Mouse (Mus musculus): ENCODE results near the gene Maml3.

The Maml3 gene

DNA sequence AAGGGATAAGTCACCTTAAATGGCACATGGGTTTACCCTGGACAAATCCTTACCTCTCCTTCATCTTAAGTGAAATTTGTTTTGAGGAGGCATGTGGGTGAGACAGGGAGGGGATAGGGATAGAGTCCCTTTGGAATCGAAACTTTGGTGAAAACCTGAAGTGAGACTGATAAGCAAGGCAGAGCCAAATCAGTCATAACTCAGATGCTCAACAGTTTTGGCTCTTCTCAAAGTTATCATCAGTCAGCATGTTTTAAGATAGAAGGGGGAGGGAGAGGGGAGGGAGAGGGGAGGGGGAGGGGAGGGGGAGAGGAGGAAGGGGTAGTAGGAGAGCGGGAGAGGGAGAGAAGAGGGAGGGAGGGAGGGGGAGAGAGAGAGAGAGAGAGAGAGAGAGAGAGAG lies 223.5 kb downstream of the Maml3 start:
- DNase-seq (ENCODE audit: extremely low read depth, insufficient read length, low spot score), result no peak

DNA sequence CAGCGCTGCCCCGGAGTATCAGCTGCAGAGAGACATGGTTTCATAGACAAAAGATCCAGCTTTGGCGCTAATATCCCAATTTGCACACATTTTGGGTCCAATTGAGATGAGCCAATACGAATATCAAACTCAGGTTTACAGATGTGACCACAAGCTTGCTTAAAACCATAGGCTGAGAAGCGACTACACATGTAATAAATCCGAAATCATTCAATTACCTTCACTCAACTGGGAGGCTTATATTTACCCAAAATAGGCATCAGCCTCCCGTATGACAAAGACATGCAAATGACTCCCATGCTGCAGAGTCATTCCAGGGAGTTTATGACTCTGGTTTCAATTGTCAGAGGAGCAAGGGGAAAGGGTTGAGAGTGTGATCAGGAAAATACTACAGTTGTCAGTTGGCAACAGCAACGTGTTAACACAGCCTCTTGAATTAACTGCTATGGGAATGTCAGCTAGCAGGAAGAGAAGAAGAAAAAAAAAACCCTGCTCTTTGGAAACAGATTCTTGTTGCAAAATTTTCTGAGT lies 224.3 kb downstream of the Maml3 start:
- DNase-seq (ENCODE audit: extremely low read depth, insufficient read length, low spot score), result no peak

DNA sequence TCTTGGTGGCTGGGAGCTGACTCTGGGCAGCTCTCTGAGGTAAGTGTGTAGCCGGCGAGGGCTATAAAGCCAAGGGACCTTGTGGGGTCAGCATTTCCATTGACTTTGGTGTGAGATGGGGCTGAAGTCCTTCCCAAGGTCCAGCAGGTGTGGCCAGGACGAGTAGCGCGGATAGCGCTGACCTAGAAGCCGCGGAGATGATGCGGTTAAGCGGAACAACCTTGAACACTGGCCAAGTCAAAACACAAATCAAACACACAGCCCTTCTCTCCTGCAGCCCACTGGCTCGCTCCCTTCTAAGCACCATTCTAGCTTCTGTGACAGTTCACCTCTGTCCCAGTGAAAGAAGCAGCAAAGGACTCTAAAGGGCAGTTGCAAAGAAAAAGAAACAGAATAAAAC lies 225.7 kb downstream of the Maml3 start:
- no peak for DNase-seq (ENCODE audit: extremely low read depth, insufficient read length, low spot score)

DNA sequence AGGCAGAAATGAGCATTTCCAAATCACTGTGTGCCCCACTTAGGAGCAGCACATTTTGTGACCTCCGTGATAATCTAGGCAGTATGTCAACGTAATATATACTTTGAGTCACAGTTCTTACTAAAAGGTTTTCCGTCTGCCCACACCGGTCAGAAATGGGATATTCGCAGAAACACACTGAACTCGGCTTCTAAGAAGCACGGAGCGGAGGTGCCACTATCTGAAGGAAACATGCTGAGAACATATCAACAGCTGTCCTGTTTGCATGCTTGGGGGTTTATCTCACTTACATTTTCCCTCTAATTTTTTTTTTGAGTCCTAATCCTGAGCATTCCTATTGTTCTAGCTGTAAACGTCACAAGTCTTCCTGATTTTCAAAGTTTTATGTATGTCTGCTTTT lies 226.3 kb downstream of the Maml3 start:
- no peak for DNase-seq (ENCODE audit: extremely low read depth, insufficient read length, low spot score)

DNA sequence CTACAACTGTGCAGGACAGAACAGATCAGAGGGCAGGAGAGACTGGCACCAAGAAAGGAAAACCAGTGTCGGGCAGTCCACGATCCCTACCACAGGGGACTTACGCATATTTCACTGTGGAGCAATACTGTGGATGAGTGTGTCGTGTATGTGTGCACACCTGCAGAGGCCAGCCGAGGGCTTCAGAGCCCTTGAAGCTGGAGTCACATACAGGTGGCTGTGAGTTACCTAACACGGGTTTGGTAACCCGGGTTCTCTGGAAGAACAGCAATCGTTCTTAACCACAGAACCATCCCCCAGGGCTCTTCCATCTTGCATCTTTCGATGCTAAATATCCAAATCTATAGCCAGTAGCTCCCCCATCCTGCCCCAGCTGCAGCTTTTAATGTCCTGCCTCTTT lies 228.1 kb downstream of the Maml3 start:
- DNase-seq (ENCODE audit: extremely low read depth, insufficient read length, low spot score), result no peak

DNA sequence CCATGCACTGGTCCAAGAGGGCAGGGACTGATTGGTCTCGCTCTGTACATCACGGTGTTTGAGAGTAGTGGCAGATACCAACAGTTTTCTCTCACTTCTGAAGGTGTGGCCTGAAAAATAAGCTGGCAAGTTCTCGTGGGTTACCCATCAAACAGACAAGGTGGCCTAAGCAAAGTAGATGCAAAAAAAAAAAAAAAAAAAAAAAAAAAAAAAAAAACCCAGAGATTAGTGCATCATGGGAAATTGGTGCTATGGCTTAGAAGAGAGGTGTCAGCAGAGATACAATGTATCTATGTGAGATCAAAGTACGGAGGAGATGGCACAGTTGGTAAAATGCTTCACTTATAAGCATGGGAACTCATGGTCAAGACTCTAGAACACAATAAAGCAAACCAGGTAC lies 229.2 kb downstream of the Maml3 start:
- DNase-seq (ENCODE audit: extremely low read depth, insufficient read length, low spot score), result no peak

DNA sequence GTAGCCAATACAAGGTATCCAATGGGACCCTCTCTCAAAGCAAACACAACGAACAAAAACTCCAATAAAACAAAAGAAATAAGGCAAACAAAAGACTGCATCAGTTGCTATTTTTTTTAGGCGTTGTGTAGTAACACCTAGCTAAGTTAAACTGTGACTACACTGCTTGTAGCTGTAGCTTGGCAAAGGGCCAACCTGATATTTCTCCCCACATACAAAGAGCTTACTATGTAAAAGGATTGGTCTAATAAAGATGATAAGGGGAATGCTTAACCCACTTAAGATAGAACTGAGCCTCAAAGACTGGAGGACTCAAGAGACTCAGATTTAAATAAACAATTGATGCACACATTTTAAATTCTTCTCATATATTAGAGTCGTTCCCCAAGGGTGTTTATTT lies 230.6 kb downstream of the Maml3 start:
- DNase-seq (ENCODE audit: extremely low read depth, insufficient read length, low spot score), result no peak

DNA sequence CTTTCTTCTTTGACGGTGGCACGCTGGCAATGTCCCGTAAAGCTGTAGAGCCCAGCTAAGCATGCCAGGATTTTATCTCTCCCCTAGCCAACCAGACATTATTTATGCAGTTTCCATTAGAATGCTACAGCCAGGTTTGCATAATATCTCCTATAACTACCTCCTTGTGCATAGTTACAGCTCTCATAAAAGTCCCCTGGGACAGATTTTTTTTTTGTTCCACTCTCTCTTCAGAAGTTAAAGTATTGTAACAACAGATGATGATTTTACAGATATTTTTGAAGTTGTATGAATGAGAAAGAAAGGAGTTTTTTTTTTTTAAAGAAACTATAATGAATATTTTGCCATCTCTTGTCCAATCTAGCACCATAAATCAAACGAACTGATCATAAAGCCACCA lies 232.1 kb downstream of the Maml3 start:
- DNase-seq (ENCODE audit: extremely low read depth, insufficient read length, low spot score), result no peak

DNA sequence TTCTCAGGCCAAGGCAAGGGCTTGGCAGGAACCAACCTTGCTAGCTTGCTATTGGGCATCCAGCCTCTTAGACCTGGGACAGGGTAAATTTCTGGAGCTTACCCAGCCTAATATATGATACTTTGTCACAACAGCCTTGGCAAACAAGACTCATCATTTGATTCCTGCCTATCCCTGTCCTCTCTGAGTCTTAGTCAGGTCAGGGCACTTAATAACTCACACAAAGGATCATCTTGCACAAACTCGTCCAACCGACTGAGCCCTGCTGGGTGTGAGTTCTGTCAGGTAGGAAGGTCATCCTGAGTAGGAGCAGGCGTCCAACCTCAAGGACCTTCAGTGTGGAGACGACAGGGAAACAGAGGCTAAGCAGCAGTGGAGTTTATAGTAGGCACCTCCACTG lies 233.5 kb downstream of the Maml3 start:
- no peak for DNase-seq (ENCODE audit: extremely low read depth, insufficient read length, low spot score)

DNA sequence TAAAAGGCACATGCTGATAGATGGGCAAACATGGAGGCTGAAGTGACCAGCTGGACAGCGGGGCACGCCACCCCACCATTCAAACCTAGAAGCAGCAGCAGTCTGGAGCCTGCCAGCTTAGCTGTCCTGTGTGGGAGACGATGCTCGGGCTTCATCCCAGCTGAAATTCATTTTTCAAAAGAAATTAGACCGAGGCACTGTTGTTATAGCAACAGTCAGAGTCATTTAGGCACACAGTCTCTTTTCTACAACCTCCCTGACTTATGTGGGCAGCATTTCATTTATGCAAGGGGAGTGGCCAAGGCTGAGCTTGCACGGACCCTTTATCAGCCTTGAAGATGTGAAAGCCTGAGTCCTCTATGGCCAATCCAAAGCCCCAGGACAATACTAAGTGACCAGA lies 234.9 kb downstream of the Maml3 start:
- DNase-seq (ENCODE audit: extremely low read depth, insufficient read length, low spot score), result no peak

DNA sequence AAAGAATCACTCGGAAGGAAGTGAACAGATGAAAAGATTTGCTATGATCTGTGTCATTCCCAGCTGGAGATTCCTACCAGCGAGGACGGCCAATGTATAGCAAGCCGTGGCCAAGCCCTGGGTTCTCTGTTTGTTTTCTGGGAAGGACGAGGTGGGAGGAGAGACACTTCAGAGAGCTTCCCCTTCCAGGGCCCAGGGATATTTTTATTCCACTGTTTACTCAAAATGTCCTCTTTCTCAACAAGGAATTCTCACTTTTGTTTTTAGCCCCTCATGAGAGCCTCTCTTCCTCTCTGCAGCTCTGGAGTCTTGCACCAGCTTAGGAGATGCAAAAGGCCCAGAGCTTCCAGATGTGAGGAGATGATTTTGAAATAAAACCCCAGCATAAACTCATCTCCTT lies 236.0 kb downstream of the Maml3 start:
- no peak for DNase-seq (ENCODE audit: extremely low read depth, insufficient read length, low spot score)

DNA sequence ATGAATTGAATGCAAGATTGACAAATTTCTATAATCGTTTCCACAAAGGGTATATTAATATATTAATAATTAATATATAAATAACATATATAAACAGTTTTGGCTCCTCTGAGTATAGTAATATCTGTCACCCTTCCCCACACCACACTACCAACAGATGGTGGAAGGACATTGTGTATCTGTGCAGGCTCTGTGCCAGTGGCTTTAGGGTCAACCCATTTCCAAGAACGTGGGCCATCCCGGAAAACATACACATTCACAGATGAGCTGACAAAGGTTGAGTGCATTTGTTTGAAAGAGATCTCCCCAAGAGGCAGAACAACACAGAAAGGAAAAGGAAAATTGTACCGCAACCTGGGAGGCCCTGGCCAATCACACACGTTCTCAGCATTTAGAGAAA lies 238.4 kb downstream of the Maml3 start:
- no peak for DNase-seq (ENCODE audit: extremely low read depth, insufficient read length, low spot score)

DNA sequence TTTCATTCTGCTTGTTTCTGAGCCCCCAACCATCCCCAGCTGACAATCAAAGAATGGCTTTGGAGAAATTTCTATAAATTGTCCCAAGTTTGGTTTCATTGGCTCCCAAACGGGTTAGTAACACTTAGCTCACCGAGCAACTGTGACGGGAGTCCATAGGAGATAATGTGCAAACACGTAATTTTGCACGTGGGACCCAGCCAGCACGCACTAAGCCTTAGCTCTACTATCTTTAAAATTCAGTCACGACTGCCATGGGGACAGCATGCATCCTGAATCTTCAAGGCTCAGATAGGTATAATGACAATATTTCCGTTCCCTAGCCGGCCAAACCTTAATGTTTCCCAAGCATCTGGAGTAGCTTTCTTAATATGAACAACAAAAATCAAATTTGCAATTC lies 243.2 kb downstream of the Maml3 start:
- no peak for DNase-seq (ENCODE audit: extremely low read depth, insufficient read length, low spot score)

DNA sequence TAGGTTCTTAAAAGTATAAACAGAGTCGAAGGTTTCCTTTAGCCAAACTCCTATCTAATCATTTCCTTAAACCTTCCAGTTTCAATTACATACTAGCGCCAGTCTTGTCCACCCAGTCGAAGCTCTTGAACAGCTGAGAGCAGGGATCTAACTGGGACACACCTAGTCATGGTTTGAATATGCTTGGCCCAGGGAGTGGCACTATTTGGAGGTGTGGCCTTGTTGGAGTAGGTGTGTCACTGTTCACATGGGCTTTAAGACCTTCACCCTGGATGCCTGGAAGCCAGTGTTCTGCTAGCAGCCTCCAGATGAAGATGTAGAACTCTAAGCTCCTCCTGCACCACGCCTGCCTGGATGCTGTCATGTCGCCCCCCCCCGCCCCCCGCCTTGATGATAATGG lies 244.4 kb downstream of the Maml3 start:
- no peak for DNase-seq (ENCODE audit: extremely low read depth, insufficient read length, low spot score)

DNA sequence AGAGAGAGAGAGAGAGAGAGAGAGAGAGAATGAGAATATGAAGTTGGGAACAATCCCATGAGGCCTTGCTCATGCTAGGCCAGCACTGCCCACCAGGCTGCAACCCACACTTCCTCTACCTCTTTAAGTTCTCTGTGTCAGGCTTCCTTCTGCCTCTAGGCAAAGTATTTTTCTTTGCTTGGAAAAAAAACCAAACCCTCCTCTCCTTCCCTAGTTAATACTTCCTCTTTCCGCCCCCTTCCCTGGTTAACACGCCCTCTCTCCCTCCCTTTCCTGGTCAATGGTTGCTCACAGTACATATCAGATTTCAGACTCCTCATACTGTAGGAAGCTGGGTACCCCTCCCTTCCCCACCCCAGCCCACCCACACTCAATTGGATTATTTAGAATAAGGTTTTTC lies 245.7 kb downstream of the Maml3 start:
- no peak for DNase-seq (ENCODE audit: extremely low read depth, insufficient read length, low spot score)

DNA sequence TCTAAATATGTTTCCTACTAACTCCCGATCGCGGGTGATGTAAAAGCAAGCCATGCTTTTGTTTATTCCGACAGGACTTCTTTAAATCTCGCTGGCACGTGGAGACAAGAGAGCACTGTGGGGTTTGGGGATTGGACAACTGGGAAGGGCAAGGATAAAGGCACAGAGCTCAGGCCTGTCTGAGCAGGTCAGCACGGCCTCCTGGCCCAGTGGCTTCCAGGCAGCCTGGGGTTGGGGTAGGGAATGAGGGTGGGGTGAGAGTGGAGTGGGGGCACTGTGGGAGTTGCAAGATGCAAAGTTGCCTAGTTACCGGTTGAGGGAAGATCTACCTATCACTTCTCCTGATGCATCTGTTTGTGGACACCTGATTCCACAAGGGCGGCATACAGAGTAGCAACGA lies 250.7 kb downstream of the Maml3 start:
- DNase-seq (ENCODE audit: extremely low read depth, insufficient read length, low spot score), result no peak

DNA sequence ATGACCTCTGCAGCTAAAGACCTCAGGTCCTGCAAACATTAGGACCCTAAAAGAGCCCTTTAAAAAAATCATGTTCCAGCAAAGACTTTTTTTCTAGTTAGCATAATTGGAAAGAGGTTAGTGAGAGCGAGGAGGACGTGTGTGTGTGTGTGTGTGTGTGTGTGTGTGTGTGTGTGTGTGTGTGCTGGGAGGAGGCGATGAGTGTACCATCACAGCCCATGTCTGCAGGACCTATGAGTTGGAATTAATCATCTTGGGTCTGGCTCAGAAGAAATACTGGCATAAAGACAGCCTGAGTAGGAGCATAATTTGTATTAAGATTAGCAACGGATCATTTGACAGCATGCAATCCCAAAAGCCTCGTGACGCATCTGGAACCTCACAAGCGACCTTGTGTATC lies 251.3 kb downstream of the Maml3 start:
- no peak for DNase-seq (ENCODE audit: extremely low read depth, insufficient read length, low spot score)

DNA sequence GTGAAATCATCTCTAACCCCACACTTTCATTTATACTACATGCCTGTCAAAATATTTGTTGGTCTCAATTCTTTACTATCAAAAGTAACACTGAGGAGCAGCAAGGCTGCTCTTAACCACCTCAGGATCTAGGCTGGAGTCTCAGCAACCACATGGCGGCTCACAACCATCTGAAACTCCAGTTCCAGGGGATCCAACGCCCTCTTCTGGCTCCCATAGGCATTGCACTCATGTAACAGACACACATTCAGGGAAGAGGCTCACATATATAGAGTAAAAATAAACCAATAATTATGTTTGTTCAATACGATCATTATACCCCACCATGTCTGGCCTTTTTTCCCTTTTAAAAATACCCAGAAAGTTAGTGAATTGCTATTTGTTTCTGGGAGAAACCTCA lies 252.2 kb downstream of the Maml3 start:
- DNase-seq (ENCODE audit: extremely low read depth, insufficient read length, low spot score), result no peak

DNA sequence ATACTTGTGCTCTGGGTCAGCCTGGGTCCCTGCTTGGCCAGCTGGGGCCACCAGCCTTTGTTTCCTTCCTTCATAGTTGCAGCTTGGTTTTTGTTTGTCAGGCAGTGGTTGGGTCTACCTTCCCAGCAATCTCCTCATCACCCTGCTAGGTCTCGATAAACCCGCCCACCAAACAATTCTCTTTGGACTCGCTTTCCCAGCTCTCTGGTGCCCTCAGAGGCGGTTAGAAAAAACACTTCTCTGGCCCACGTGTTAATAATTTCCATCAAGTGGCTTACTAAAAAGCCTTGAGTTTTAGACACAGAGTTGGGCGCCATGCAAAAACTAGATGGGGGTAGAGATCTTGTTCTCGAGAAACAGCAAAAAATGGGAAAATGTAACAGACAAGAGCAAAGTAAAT lies 253.3 kb downstream of the Maml3 start:
- no peak for DNase-seq (ENCODE audit: extremely low read depth, insufficient read length, low spot score)

DNA sequence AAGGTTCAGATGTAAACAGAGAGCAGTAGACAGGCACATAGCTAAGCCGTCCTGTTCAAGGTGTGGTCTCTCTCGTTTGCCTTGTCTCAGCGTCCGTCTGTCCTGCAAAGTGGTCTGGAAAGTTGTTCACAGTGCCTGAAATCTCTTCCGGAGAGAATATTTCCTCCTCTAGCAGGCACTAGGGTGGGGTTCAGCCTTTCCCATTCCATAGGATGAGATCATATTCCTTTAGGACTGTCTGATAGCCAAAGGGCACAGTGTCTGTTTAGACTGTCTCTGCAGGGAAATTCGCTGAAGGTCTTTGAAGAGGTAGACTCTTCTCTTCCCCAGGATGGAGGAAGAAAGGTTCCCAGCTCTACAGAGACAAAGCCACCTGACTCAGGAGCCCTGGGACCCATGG lies 255.4 kb downstream of the Maml3 start:
- DNase-seq (ENCODE audit: extremely low read depth, insufficient read length, low spot score), result no peak

DNA sequence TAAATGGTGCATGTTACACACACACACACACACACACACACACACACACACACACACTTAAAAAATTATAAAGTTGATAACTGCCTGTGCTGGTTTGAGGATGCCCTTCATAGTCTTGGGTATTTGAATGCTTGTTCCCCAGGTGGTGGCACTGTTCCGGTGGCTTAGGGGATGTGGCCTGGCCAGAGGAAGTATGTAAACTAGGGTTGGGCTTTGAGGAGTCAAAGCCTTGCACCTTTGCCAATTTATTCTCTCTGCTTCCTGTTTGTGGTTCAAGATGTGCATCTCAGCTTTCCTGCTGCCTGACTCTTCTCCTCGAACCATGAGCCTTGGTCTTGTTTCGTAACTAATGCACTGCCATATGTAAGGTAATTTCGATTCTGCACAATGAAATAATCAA lies 257.6 kb downstream of the Maml3 start:
- no peak for DNase-seq (ENCODE audit: extremely low read depth, insufficient read length, low spot score)

DNA sequence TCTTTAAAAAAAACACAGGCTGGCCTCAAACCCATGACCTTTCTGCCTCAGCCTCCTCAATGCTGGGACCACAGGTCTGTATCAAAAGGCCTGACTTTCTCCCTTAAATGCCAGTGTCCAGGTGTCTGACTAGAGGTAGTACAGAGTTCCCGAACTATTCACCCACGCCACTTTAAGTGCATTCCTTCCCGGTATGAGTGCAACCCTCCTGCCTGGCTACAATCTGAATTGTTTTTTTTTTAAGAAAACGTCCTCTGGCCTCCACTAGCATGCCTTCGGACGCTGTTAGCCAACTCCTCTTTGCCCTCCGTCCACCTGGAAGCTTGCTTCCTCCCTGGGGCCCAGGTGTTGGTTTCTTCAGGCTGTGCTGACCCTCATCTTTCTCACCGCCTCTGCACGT lies 260.6 kb downstream of the Maml3 start:
- DNase-seq (ENCODE audit: extremely low read depth, insufficient read length, low spot score), result no peak

DNA sequence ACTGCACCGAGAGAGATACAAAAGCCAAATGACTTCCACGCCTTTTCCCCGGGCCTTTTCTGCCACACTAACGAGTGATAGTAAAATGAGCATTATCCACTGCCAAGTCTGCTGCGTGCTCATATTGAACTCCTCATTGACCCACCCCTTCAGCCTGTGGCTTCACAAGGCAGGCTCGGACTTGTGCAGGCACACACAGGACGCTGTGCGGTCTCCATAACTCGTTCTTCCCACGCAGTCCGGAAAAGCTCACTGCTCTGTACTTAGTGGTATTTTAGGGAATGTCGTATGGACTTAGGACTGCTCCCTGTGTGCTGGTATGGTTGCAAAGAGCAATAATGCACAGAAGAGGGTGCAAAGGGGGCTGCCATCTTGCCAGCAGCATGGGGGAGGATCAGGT lies 262.7 kb downstream of the Maml3 start:
- no peak for DNase-seq (ENCODE audit: extremely low read depth, insufficient read length, low spot score)

DNA sequence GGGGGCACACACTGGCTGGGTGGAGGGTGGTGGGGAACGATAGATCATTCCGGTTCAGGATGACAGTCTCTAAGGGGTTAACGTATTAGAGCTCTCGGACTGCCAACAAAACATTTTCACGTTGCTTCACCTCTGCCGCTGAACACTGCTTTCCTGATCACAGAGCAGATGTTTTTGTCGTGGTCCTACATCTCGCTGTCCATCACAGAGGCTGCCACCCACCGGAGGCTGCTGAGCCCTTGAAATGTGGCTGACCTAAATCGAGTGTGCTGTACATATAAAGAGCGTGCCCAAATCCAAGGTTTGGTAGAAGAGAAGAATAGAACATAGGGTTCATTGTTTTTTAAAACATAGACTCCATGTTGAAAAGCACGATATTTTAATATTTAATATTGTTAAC lies 263.3 kb downstream of the Maml3 start:
- no peak for DNase-seq (ENCODE audit: extremely low read depth, insufficient read length, low spot score)
